Mouse (Mus musculus): ENCODE data around the gene Gm33543.

The Gm33543 gene

DNA sequence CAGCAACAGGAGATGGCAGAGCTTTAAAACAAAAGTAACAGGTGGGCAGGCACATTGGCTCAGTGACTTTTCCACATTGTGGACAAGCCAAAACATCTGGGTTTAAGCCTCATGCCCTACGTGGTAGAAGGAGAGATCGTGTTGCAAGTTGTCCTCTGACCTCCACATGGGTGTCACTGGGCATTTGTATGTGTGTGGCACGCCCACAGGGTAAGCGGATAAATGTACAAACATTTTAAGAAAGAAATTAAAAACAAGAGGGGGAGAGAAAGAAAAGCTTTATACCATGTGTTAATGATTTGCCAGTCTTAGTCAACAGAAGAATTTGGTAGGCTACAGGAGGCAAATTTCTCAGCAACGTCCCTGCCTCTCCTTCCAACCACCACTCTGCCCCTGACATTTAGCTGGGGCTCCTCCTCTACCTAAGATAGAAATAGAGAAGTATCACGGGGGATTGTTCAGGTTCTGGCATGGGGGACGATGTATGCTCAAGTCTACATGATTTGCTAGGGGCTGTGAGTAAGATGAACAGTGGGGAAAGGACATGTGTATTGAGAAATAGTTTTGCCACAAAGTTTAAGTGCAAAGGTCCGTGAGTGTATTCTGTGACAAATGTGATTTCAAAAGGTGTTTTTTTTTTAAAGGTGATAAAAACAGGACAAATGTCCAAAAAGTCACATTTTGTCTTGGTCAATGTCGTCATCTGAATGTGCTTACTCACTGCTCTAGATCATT is 6.0 kb downstream of the Gm33543 start:
- DNase-seq (ENCODE audit: low read depth, low spot score), result no peak

DNA sequence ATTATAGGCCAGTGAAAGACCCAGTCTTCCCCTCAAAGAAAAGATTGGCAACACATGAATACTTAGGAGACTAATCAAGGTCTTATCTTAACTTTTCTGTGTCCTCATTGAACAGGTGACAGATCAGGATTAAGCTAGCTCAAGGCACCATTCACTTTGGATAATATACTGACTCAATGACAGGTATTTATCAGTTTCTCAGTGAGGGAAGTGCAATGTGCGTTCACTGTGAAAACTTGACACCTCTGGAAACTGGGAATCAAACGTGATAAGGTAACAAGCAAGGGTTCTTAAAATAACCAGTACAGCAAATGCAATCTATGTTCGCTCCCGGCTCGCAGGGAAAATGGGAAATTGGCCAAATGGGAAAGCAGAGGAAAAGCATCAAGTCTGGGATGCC is 11.8 kb downstream of the Gm33543 start:
- DNase-seq (ENCODE audit: low read depth, low spot score), result no peak

DNA sequence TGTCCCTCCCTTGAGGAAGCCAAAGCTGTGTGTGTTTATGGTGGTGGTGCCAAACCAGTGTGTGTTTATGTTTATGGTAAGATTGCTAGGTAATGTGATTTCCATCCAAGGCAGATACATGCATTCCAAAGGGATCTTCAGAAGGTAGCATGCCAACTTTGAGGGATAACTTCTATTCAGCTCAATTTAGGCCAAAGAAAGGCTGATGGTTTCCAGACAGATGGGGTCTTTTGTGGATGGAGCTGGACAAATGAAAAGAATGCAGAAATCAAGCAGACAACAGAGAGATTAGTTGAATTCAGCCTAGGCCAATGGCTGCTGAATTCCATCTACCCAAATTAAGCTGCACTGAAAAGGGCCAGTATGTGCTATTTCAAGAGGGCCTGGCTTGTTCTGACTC is 13.3 kb downstream of the Gm33543 start:
- no peak for DNase-seq (ENCODE audit: low read depth, low spot score)

DNA sequence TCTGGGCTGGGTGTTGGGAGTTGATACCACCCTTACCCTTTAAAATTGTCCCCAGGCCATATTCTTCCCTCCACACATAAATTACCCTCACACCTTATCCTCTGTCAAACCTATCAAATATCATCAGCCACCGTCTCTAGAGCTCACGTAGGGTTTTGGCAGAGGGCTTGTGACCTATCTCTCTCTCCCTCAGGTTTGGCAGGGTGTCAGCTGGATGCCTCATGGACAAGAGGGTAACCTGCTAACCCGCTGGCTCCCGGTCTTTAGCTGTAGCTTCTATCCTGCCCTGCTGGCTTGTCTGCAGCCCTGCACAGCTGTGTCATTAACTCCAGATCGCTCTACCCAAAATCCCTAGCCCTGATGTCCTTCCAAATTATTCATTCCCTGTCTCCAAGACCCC is 14.4 kb downstream of the Gm33543 start:
- DNase-seq (ENCODE audit: low read depth, low spot score), result peak; percentile 4

DNA sequence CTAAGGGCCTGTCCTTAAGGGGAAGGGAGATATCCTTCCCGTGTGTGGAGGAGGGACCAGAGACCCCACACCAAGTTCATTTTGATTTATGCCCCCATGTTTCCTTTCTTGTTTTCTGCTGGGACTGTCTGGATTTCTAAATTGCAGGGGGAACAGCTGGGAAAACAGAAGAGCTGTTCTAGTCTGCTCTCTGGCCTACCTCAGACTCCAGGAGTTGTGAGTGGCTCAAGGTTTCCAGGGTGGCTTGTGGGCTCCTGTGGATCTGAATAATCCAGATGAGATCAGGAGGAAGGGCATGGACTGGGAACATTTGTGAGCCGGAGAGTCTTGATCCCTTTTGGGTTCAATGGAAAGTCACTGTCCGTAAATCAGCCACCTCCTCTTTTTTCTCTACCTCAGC is 17.1 kb downstream of the Gm33543 start:
- DNase-seq (ENCODE audit: low read depth, low spot score), result no peak

DNA sequence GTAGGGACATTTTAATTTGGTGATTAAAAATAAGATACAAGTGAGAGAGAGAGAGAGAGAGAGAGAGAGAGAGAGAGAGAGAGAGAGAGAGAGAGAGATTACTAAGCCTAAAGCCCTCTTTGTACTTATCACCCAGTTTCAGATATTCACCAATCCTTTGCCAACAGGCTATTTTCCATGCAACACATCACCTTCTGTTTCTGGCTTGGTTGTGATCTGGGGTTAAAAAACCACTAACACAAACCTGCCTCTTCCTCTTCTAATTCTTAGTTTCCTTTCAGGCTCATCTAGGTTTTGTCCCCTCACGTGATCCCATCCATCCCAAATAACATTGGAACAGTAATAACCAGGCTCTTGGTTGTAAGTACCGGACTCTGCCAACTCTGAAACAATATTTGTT is 24.2 kb downstream of the Gm33543 start:
- DNase-seq (ENCODE audit: low read depth, low spot score), result no peak

DNA sequence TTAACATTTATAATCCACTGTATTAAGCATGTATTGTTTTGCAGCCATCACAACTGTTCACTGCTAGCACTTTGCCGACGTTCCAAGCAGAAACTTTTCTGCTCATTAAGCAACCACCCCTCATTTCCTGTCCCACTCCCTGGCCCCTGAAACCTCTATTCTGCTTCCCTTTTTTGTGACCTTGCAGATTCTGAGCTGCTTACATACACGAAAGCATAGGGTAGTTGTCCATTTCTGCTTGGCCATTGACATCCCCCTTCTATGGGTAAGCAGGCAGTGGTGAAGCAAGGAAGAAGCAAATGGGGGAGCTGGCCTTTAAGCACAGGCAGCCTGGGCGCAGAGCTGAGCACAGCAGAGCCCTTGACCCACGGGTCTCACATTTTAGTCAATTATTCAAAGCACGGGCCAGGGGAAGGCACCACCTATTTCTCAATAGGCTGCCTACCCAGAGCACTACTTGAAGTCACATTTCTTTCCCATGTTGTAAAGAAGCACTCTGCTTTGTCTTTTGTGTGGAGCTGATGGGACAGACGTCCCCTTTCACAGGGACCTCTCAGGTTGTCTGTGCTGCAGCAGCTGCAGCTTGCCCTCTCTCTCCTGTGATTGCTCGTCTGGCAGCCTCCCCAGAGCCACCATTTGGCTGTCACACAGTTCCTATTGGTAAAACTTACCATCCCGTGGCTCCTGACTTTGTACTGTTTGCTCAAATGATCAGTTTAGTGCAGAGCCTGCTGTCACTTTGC is 25.1 kb downstream of the Gm33543 start:
- DNase-seq (ENCODE audit: low read depth, low spot score), result no peak

DNA sequence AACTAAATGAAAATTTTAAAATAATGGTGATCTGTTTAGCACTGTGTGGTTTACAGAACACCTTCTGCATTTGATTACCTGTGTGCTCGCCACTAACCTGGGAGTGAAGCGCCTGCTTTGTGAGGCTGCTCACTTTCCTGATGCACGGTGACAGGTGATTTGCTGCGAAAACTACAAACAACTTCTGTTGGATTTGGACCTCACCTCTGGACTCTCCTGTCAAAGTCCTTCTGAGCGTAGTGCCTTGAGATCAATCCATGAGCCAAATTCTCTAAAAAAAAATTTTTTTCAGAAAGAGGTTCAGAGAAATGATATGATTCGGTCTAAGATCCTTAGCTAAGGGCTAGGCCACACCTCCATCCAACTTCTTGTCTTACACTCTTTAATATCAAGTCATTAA is 28.4 kb downstream of the Gm33543 start:
- no peak for DNase-seq (ENCODE audit: low read depth, low spot score)

DNA sequence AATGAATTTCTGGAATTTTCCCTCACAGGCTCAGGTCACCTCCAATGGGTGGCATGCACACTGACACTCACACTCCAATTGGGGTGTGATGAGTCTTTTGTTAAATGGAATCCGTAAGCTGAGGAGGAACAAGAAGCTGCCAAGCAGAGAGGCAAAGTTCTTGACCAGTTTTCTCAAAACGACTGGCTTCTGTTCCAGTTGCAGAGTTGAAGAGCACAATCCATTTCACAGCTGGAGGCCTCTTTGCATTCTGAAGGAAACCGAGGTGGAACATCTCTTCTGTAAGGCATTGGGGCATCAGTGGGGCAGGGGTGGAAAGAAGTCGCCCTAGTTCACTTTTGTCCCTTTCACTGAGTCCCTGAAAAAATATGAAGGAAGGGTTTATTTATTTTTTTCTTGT is 30.9 kb downstream of the Gm33543 start:
- DNase-seq (ENCODE audit: low read depth, low spot score), result no peak

DNA sequence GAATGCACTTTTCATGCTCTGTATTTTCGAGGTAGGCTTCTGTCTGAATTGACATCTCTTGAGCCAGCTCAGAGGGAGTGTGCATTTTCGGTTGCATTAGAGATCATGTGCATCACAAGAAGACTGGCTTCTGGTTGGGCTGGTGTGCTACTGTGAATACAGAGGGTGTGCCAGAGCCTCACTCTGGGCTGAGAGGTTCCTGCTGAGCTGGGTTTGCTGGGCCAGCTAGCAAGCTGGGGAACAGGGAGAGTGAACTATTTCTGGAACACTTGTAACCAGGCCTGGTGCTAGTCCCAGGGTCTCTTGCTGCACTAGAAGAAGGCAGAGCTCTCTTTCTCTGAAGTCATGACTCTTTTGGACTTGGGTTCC is 41.3 kb downstream of the Gm33543 start:
- no peak for DNase-seq (ENCODE audit: low read depth, low spot score)

DNA sequence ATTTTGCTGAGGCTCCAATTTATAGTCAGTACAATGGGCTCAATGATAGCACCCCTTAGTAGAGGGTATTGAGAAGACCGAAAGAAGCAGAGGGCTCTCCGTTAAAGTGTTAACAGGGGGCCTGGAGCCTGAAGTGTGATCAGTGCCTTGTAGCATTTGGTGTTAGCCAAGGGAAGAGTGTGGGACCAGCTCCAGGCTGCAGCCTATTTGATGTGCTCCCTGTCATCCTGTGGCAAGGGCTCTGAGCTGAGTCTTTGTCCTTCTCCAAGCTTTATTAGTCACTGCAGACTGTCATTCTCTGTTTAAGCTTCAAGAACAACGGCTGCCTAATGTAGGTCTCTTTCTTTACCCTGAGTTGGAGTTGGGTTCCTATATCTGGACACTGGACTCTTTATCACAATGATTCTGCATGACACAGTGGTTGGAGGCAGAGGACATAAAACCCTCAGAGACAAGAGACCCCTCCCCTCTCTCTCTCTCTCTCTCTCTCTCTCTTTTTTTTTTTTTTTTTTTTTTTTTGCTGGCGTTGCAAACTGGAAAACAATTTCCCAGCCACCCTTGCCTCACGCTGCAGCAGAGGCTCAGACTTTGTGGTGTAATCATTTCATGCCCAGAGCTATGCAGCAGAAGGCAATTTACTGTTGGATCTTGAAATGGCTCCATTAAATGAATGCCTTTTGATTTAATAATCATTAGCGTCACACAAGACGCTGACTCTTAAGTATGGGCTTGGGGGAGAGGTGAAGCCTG is 41.9 kb downstream of the Gm33543 start:
- DNase-seq (ENCODE audit: low read depth, low spot score), result no peak

DNA sequence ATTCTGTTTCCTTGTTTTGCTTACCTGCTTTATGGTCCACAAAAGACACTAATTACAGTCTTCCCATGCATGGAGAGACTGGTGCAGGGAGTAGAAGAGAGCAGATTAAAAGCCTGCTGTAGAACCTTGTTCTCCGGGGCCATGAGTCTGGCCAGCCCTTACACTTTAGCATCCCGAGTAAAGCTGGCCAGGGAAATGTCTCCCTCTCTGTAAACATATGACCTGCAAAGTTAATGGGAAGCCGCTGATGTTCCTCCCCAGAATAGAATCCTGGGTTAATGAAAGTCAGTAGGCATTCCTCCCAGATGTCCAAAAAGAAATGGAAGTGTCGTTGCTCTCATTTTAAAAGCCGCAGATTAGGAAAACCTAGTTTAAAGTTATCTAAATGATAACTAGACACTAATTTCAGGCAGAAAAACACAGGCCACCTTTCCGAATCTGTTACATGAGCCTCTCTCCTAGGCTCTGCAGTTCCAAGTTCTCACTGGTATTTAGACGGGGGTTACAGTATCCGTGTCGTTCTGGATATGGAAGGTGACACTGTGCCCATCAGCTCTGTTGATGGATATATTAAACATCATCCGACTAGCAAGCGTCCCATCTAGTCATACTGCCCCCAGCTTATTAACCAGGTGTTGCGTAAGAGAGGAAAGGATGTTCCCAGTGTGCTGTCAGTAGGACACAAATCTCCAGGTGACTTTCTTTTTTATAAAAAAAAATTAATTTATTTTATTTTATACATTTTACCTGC is 44.9 kb downstream of the Gm33543 start:
- no peak for DNase-seq (ENCODE audit: low read depth, low spot score)

DNA sequence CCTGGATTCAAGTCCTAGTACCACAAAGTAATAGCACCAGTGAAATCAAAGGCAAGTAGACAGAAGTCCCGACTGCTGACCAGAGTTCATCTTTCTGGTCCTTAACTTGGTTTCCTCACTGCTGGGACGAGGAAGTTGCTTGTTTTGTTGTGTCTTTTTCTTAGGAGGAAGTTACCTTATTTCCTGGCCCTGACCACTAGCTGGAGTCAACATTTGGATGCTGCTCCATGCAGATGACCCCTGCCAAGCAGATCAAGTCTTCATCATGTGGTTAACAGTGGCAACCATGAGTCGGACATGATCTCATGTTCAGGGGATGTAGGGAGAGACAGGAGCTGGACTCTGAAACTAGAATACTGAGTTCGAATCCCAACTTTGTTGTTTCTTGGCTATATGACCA is 47.2 kb downstream of the Gm33543 start:
- no peak for DNase-seq (ENCODE audit: low read depth, low spot score)

DNA sequence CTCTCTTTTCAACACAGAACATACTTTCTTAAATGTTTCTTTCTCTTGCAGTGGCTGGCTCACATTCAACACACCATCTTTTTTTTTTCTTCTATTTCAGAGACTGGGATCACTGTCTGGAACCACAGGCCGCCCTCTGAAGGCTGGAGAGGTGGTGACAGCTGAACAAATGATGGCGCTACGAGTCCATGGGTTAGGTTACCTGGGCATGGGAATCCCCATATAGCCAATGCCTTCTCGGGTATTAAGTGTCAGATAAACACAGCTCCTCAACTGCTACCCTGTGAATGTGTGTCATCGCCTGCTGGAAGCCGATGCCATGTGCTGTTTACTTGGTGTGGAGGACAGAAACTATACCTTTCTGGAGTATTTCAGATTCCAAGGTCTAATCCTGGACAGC is 48.0 kb downstream of the Gm33543 start:
- DNase-seq (ENCODE audit: low read depth, low spot score), result no peak

DNA sequence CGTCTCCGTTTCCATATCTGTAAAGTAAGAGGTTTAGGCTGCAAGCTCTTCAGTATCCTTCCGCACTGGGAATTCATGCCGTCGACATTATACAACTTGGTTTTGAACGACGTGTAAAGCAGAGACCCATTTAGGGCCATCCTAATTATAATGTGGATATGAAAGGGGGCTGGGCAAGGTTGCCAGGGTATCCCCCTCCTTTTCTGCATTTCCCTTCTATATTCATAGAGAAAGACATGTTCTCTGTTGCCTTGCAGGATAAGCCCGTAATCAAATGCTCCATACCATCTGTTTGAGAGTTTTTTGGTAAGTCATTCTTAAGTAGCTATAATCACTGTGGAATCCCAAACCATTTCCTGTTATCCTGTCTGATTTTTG is 51.3 kb downstream of the Gm33543 start:
- DNase-seq (ENCODE audit: low read depth, low spot score), result no peak

DNA sequence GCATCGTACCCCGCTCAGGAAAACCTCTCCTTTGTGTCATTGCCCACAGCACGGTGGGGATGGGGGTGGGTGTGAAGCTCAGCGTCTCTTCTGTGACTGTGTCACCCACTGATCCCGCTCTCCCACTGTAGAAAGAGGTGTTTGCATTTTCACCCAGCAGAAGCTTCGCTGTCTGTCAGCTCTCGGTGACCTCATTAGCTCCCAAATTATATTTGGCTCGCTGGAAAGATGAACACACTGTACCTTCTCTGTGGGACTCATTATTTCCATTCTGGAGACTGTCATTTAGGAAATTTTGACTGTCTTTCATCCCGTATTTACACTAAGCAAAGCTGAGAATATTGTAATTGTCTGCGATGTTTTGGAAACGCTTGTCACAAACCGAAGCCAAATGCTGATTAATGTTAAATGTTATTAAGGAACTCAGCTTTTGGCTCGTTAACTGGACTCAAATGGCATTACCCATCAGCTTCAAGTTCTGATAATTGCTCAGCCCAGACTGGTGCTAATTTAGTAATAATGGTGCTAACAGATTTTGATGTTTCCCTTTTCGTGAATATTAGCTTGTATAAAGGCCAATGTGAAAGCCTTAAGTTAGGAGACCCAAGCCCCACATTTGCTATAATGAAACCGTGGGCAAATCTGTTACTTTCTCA is 51.8 kb downstream of the Gm33543 start:
- peak; percentile 18 for DNase-seq (ENCODE audit: low read depth, low spot score)

DNA sequence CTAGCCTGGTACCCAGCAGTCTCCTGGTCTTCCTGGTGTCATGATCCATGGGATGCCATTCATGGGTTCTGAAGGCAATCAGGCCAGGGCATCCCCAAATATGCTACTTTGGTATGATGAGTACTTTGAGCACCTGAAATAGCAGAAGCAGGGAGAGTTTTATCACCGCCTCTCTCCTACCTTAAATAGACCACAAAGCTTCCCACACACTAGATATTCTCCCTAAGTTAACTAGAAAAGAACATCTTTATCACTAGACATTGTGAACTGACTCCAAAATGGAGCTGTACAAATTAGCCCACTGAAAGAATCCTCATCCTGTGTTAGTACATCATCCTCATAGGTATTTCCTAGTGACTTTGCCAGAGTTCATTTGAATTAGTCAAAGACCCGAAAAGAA is 55.6 kb downstream of the Gm33543 start:
- DNase-seq (ENCODE audit: low read depth, low spot score), result no peak

DNA sequence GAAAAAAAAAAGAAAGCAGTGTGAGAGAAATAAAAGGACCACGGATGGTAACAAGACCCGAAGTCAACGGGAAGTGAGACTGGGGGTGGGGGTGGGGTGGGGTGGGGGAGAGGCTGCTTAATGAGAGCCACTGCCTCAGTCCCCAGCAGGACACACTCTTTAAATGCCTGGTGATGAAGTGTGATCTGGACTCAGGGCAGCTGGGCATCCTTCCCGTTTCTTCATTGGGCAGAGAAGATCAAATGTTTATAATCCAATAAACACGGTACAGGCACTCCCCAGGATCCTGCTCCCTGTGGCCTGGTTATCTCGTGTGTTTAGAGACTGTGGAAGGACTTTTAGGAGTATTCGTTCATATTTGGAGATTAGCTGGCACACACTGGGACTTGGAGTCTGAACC is 57.9 kb downstream of the Gm33543 start:
- DNase-seq (ENCODE audit: low read depth, low spot score), result no peak

DNA sequence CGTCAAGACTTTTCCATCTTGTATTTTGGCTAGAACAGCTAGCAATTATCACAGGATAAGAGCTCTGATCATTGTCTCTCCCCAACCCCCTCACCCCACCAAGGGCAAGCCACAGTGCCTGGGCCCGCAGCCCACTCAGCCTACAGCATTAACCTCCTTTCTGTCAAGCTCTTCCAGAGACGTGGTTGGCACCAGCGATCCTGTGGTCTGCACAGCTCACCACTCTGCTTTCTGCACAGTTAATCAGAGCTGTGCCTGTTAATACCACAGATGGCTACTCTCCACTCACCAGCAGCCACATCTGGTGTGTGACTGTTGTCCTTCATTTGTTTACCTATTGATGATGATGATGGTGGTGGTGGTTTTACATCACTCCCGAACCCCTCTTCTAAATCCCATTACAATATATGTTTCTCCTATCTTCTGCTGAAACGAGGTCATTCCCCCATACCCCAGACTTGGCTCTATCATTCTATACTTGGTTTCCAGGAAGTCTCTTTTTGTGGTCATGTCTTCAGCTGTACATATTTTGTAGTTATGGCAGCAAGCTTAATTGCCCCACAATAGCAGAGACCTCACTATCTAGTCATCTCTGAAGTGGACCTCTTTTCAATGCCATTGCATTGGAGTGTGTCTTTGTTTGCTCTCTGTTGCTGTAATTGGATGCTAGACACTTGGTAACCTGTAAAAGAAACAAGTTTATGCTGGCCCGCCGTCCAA is 61.7 kb downstream of the Gm33543 start:
- DNase-seq (ENCODE audit: low read depth, low spot score), result no peak

DNA sequence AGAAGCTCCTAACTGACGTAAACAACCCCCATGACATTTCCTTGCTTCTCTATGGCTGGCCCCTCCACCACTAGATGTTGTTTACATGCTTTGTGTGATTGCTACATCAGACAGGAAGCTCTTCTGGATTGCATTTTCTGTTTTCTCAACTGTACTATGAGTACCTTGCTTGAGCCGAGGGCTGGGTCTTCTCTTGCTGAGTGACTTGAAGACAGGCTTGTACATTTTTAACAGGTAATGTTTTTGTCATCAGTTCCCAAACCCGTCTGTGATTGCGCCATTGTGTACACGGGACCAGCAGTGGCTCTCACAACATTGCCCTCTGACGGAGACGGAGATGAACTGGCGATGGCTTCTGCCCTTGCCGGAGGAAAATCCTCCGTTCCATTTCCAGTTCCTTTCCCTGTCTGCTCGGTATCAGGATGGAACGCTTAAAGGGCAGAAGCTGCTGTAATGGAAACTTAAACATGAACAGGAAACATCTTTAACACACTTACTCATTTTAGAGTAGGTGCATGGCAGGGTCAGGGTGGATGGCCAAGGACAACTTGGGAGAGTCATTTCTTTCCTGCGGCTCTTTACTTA is 62.8 kb downstream of the Gm33543 start:
- DNase-seq (ENCODE audit: low read depth, low spot score), result no peak

DNA sequence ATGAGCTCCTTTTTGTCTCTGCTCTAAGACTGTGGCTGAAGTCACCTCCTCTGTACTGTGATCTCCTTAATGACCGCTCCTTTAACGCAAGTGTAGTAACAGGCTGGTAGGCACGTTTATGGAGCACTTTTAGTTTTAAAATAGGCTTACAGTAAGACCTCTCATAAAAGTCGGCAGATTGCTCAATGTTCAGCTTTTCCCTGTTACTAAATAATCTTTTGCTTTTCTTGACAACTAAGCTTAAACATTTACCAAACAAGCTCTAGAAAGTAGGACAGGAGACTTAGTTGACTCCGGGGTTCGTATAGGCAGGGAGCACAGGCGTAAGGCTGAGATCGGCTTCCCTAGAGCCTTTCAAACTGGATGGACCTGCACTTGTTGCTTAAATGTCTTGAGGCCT is 64.1 kb downstream of the Gm33543 start:
- DNase-seq (ENCODE audit: low read depth, low spot score), result no peak

Data from retina, adult 2 months (tissue).